ENCODE assay signal across 20 mouse cellular contexts in genomic region chr11:19332727-19333126, GRCm38 (mm10).
"Had no signal": no experiment of that assay in that cellular context is flagged by ENCODE, and none has a peak within 500 bp of the region (broad histone marks: within the 10 kb centered on the region; RNA-seq: fewer than 3 reads in every experiment).

No protein-coding gene starts in this region.

- DNase-seq: kidney, postnatal 10 days; kidney, postnatal 4 days; left cerebral cortex, postnatal 4 days; lung, adult 18-20 months; right cerebral cortex, adult 18-20 months; right cerebral cortex, postnatal 14 days; right cerebral cortex, postnatal 4 days; thymus, postnatal 25 days had no signal

- H3K4me1 ChIP-seq: limb, embryonic 12.5 days; limb, embryonic 15.5 days; liver, embryonic 15.5 days; lung, embryonic 15.5 days; midbrain, embryonic 12.5 days; midbrain, embryonic 15.5 days; neural tube, embryonic 12.5 days; neural tube, embryonic 15.5 days; stomach, embryonic 15.5 days had no signal

- H3K9ac ChIP-seq: limb, embryonic 12.5 days; limb, embryonic 15.5 days; liver, embryonic 15.5 days; lung, embryonic 15.5 days; midbrain, embryonic 12.5 days; midbrain, embryonic 15.5 days; neural tube, embryonic 12.5 days; neural tube, embryonic 15.5 days; stomach, embryonic 15.5 days had no signal

- H3K27me3 ChIP-seq: limb, embryonic 12.5 days; limb, embryonic 15.5 days; liver, embryonic 15.5 days; lung, embryonic 15.5 days; midbrain, embryonic 12.5 days; midbrain, embryonic 15.5 days; neural tube, embryonic 12.5 days; neural tube, embryonic 15.5 days; stomach, embryonic 15.5 days had no signal

- H3K4me3 ChIP-seq: limb, embryonic 12.5 days; limb, embryonic 15.5 days; liver, embryonic 15.5 days; lung, embryonic 15.5 days; midbrain, embryonic 12.5 days; midbrain, embryonic 15.5 days; neural tube, embryonic 12.5 days; neural tube, embryonic 15.5 days; stomach, embryonic 15.5 days had no signal

- H3K36me3 ChIP-seq: limb, embryonic 12.5 days; limb, embryonic 15.5 days; liver, embryonic 15.5 days; lung, embryonic 15.5 days; midbrain, embryonic 12.5 days; midbrain, embryonic 15.5 days; neural tube, embryonic 12.5 days; neural tube, embryonic 15.5 days; stomach, embryonic 15.5 days had no signal

- H3K4me2 ChIP-seq: limb, embryonic 12.5 days; limb, embryonic 15.5 days; liver, embryonic 11.5 days; liver, embryonic 15.5 days; lung, embryonic 15.5 days; midbrain, embryonic 12.5 days; midbrain, embryonic 15.5 days; neural tube, embryonic 12.5 days; neural tube, embryonic 15.5 days; stomach, embryonic 15.5 days had no signal

- H3K9me3 ChIP-seq: limb, embryonic 12.5 days; limb, embryonic 15.5 days; liver, embryonic 15.5 days; lung, embryonic 15.5 days; midbrain, embryonic 12.5 days; midbrain, embryonic 15.5 days; neural tube, embryonic 12.5 days; neural tube, embryonic 15.5 days; stomach, embryonic 15.5 days had no signal

- H3K27ac ChIP-seq: limb, embryonic 12.5 days; limb, embryonic 15.5 days; liver, embryonic 15.5 days; lung, embryonic 15.5 days; macrophage; midbrain, embryonic 12.5 days; midbrain, embryonic 15.5 days; neural tube, embryonic 12.5 days; neural tube, embryonic 15.5 days; stomach, embryonic 15.5 days had no signal

- ATAC-seq: intestine, postnatal 0 days; midbrain, embryonic 15.5 days had no signal
